Mouse (Mus musculus) central nervous system, embryonic 18 days (tissue): ENCODE results near the gene Wfdc10. TPM values are rescaled to one million over a fixed set of nuclear protein-coding genes. Genes with fewer than 3 reads are reported as not detected.

Source experiments
- polyA plus RNA-seq: library from polyadenylated mRNA; depleted of rRNA; stranded (reverse); fragments of >200 nt; gene quantifications from 2 replicates; pipeline ENCODE4 v1.2.3, GENCODE M21; 2012; rRNA removed

Wfdc10 gene
- 0.21 TPM in 1 of 2 replicates, not detected in the other for polyA plus RNA-seq

GRCm38 (mm10) chr2:164655858-164656257, at the start of gene Wfdc10:
Wfdc10 (plus strand) TSS chr2:164656046.

DNA sequence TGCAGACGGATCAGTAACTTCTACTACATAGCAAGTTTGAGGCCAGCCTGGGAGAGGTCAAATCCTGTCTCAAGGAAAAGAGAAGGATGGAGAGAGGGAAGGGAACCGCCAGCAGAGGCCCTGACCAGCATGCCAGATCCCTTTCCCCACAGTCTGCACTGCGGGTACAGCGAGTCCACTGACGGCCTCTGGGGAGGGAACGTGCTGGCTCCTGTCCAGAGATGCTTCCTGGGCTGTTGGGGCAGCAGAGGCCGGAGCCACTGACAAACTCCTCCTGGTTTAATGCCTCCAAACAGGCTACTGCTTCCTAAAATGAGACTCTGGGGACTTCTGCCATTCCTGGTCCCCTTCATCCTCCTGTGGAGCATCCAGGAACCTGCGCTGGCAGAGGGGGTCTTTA, 42.4 kb upstream of the Wfdc10 start, which contains the start of the genes Wfdc6b and Wfdc8:
Gene Wfdc6b (plus strand): TSS at position 52 of the 400 bp plus-strand sequence.
Gene Wfdc8 (minus strand): TSS at position 156 of the 400 bp plus-strand sequence.

GRCm38 (mm10) chr2:164638696-164639095, 17.1 kb upstream of the Wfdc10 start, which contains the start of gene Wfdc16:
Wfdc16 (minus strand) TSS chr2:164638796.

GRCm38 (mm10) chr2:164656483-164656882, 637 bp downstream of the Wfdc10 start, which contains the start of gene Wfdc9:
Wfdc9 (minus strand) TSS chr2:164656583.

GRCm38 (mm10) chr2:164673987-164674386, 18.1 kb downstream of the Wfdc10 start, which contains the start of gene Wfdc11:
Wfdc11 (minus strand) TSS chr2:164674087.

DNA sequence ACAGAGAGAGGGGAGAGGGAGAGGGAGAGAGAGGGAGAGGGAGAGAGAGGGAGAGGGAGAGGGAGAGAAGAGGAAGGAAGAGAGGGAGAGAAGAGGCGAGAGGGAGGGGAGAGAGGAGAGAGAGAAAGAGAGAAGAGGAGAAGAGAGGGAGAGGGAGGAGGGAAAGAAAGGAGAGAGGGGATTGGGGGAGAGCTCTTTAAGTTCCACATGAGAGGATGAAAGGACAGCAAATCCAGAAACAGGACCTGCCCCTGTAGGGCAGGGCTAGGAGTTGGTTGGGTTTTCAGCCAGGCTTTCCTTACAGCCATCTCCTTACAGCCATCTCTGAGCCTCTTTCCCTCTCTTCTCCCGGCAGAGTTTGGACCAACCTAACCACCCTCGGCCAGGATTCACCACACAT, 29.0 kb downstream of the Wfdc10 start, which contains the start of gene Wfdc13:
Gene Wfdc13 (plus strand): TSS at position 301 of the 400 bp plus-strand sequence.

GRCm38 (mm10) chr2:164698201-164698600, 42.4 kb downstream of the Wfdc10 start, which contains the start of gene Spint4:
Spint4 (plus strand) TSS chr2:164698501.

Other genes with a start within 250 kb of the Wfdc10 start
- gene Sdc4, start 212.2 kb upstream of the Wfdc10 start, polyA plus RNA-seq, result 4.0 and 5.1 TPM in 2 replicates
- gene Sys1, start 199.1 kb upstream of the Wfdc10 start, polyA plus RNA-seq, result 64.2 TPM in 2 replicates
- 9.1 and 11.2 TPM in 2 replicates for gene Gm20458, start 195.1 kb upstream of the Wfdc10 start, polyA plus RNA-seq
- gene Trp53tg5, start 182.3 kb upstream of the Wfdc10 start, polyA plus RNA-seq, result not detected in 2 replicates
- gene Dbndd2, start 169.9 kb upstream of the Wfdc10 start, polyA plus RNA-seq, result 21.0 and 24.6 TPM in 2 replicates
- gene Pigt, start 158.5 kb upstream of the Wfdc10 start, polyA plus RNA-seq, result 81.4 and 104 TPM in 2 replicates
- 2.1 and 3.3 TPM in 2 replicates for gene Wfdc2, start 93.6 kb upstream of the Wfdc10 start, polyA plus RNA-seq
- gene Spint3, start 82.6 kb upstream of the Wfdc10 start, polyA plus RNA-seq, result not detected in 2 replicates
- gene Wfdc6a, start 70.6 kb upstream of the Wfdc10 start, polyA plus RNA-seq, result 0.15 TPM in 1 of 2 replicates, not detected in the other
- gene Eppin, start 62.5 kb upstream of the Wfdc10 start, polyA plus RNA-seq, result not detected in 2 replicates
- gene Wfdc6b, start 42.5 kb upstream of the Wfdc10 start, polyA plus RNA-seq, result not detected in 2 replicates
- gene Wfdc8, start 42.4 kb upstream of the Wfdc10 start, polyA plus RNA-seq, result not detected in 2 replicates
- gene Wfdc16, start 17.2 kb upstream of the Wfdc10 start, polyA plus RNA-seq, result not detected in 2 replicates
- not detected in 2 replicates for gene Wfdc9, start 537 bp downstream of the Wfdc10 start, polyA plus RNA-seq
- gene Wfdc11, start 18.0 kb downstream of the Wfdc10 start, polyA plus RNA-seq, result not detected in 2 replicates
- gene Wfdc13, start 29.1 kb downstream of the Wfdc10 start, polyA plus RNA-seq, result not detected in 2 replicates
- not detected in 2 replicates for gene Spint4, start 42.5 kb downstream of the Wfdc10 start, polyA plus RNA-seq
- gene Spint5, start 59.3 kb downstream of the Wfdc10 start, polyA plus RNA-seq, result not detected in 2 replicates
- 1.0 and 1.3 TPM in 2 replicates for gene Wfdc3, start 89.9 kb downstream of the Wfdc10 start, polyA plus RNA-seq
- gene Dnttip1, start 89.9 kb downstream of the Wfdc10 start, polyA plus RNA-seq, result 51.1 and 51.2 TPM in 2 replicates
- 38.6 and 43.3 TPM in 2 replicates for gene Ube2c, start 113.9 kb downstream of the Wfdc10 start, polyA plus RNA-seq
- gene Tnnc2, start 123.9 kb downstream of the Wfdc10 start, polyA plus RNA-seq, result 1.3 and 106 TPM in 2 replicates
- gene Snx21, start 129.8 kb downstream of the Wfdc10 start, polyA plus RNA-seq, result 47.2 TPM in 2 replicates
- gene Acot8, start 148.8 kb downstream of the Wfdc10 start, polyA plus RNA-seq, result 28.9 and 30.7 TPM in 2 replicates
- 9.1 and 9.4 TPM in 2 replicates for gene Zswim3, start 149.1 kb downstream of the Wfdc10 start, polyA plus RNA-seq
- gene Zswim1, start 166.6 kb downstream of the Wfdc10 start, polyA plus RNA-seq, result 8.7 and 11.1 TPM in 2 replicates
- 0.12 TPM in 1 of 2 replicates, not detected in the other for gene Spata25, start 172.5 kb downstream of the Wfdc10 start, polyA plus RNA-seq
- 116 TPM in 2 replicates for gene Ctsa, start 176.8 kb downstream of the Wfdc10 start, polyA plus RNA-seq
- 5.8 and 5.9 TPM in 2 replicates for gene Neurl2, start 177.4 kb downstream of the Wfdc10 start, polyA plus RNA-seq
- 45.2 and 48.1 TPM in 2 replicates for gene Pltp, start 201.7 kb downstream of the Wfdc10 start, polyA plus RNA-seq
- gene Pcif1, start 223.3 kb downstream of the Wfdc10 start, polyA plus RNA-seq, result 46.2 and 47.4 TPM in 2 replicates